Mouse (Mus musculus) urinary bladder, postnatal 4 days (tissue): Measurements from ENCODE around the gene Eng.

ENCODE experiments used
- DNase-seq, 2 experiments: peaks; one replicate each; pipeline ENCODE4 v3.0.0; 2021 to 2022; ENCODE audit warnings: low spot score in 2 of 2

Gene Eng

GRCm38 (mm10) chr2:32644799-32645475 lies 1.5 kb upstream of the Eng start:
- no peak for DNase-seq

GRCm38 (mm10) chr2:32645647-32646046 lies 748 bp upstream of the Eng start:
- no peak for DNase-seq

GRCm38 (mm10) chr2:32647366-32647765 lies 971 bp downstream of the Eng start:
- no peak for DNase-seq

- DNase-seq, result no peak
These were observed 7.4 kb downstream of the Eng start for GRCm38 (mm10) chr2:32653764-32654163.

- no peak for DNase-seq
These were observed 8.5 kb downstream of the Eng start for GRCm38 (mm10) chr2:32654743-32655393.

- DNase-seq, result no peak
These were observed 9.0 kb downstream of the Eng start for GRCm38 (mm10) chr2:32655394-32655744.

GRCm38 (mm10) chr2:32655826-32656225 lies 9.4 kb downstream of the Eng start:
- no peak for DNase-seq

GRCm38 (mm10) chr2:32658873-32659272 lies 12.5 kb downstream of the Eng start:
- no peak for DNase-seq

GRCm38 (mm10) chr2:32661509-32662107 lies 15.2 kb downstream of the Eng start:
- no peak for DNase-seq

- DNase-seq, result no peak
These were observed 15.9 kb downstream of the Eng start for GRCm38 (mm10) chr2:32662291-32662690.

- DNase-seq, result no peak
These were observed 18.9 kb downstream of the Eng start for GRCm38 (mm10) chr2:32665345-32665744.

- no peak for DNase-seq
These were observed 19.5 kb downstream of the Eng start for GRCm38 (mm10) chr2:32665853-32666252.

- DNase-seq, result no peak
These were observed 21.4 kb downstream of the Eng start for GRCm38 (mm10) chr2:32667775-32668174.

GRCm38 (mm10) chr2:32668176-32668575 lies 21.8 kb downstream of the Eng start:
- no peak for DNase-seq

GRCm38 (mm10) chr2:32669876-32670275 lies 23.5 kb downstream of the Eng start:
- no peak for DNase-seq

GRCm38 (mm10) chr2:32671147-32671546 lies 24.8 kb downstream of the Eng start:
- DNase-seq, result no peak

GRCm38 (mm10) chr2:32671907-32672595 lies 25.7 kb downstream of the Eng start:
- no peak for DNase-seq

GRCm38 (mm10) chr2:32673176-32673917 lies 27.0 kb downstream of the Eng start:
- no peak for DNase-seq

GRCm38 (mm10) chr2:32676821-32677220 lies 30.4 kb downstream of the Eng start:
- DNase-seq, result no peak

- DNase-seq, result no peak
These were observed 31.3 kb downstream of the Eng start for GRCm38 (mm10) chr2:32677683-32678082.

- peak in 1 of 2 experiments; percentile 74 for DNase-seq
These were observed 33.7 kb downstream of the Eng start for GRCm38 (mm10) chr2:32680051-32680451.
